Mouse (Mus musculus) pancreas, adult 10 weeks (tissue): ENCODE data around the gene 1700024P04Rik. TPM values are rescaled to one million over a fixed set of nuclear protein-coding genes. Genes with fewer than 3 reads are reported as not detected.

Experiments used
- polyA plus RNA-seq: library from polyadenylated mRNA; stranded (reverse); fragments of 350-450 nt; fragmentation: Illumina TruSeq; extraction: RNeasy Lipid Tissue Mini Kit (QIAGEN cat#74804); gene quantifications from one replicate; pipeline ENCODE4 v1.2.3, GENCODE M21; 2015; ENCODE audit warnings: low read depth, low replicate concordance; ENCODE audit not compliant: insufficient read depth

Gene 1700024P04Rik
- not detected for polyA plus RNA-seq

DNA sequence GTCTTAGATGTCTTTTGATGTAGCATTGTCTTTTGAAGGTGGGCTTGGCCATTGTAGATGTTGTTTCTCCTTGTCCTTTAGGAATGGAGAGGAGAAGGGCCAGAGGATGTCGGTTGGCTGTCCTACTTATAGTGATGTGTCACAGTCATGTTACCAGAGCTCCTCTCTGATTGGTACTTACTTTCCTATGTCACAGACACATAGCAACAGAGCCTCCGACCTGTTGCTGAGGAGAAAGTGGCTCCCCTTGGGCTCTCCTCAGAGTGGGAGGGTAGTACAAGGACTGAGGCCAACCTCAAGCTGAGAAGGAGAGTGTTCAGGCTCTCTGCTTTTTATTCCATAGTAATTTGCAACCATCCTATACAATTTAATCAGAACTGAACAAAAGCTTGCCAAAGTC, at the start of gene 1700024P04Rik:
Gene 1700024P04Rik (minus strand): TSS at position 101 of the 400 bp plus-strand sequence.

Other genes starting within 250 kb of the 1700024P04Rik start
- 12.0 TPM for gene Fcho2, start 169.1 kb downstream of the 1700024P04Rik start, polyA plus RNA-seq
- 7.9 TPM for gene Tnpo1, start 58.2 kb downstream of the 1700024P04Rik start, polyA plus RNA-seq
- gene Zfp366, start 200.3 kb upstream of the 1700024P04Rik start, polyA plus RNA-seq: 3.5 TPM